Mouse (Mus musculus): ENCODE data around the gene Ino80.

Ino80 gene

DNA sequence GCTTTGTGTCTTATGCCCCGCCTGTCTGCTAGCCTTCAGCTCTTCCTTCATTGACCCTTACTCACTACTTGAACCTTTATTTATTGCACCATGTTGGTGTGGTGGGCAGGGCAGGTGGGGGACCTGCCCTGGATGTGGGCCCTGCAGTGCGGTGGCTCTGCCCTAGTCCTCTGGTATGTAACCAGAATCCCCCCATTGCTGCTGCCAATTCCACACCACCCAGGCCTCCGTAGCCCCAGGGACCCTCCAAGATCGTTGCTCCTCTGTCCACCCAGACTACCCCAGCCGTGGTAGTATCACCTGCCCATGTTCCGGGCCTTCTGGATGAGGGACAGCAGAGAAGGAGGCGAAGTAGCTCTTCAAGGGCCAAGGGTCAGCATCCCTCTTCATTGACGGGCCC, 123.8 kb downstream of the Ino80 start:
- DNase-seq (ENCODE audit: low spot score): no peak

DNA sequence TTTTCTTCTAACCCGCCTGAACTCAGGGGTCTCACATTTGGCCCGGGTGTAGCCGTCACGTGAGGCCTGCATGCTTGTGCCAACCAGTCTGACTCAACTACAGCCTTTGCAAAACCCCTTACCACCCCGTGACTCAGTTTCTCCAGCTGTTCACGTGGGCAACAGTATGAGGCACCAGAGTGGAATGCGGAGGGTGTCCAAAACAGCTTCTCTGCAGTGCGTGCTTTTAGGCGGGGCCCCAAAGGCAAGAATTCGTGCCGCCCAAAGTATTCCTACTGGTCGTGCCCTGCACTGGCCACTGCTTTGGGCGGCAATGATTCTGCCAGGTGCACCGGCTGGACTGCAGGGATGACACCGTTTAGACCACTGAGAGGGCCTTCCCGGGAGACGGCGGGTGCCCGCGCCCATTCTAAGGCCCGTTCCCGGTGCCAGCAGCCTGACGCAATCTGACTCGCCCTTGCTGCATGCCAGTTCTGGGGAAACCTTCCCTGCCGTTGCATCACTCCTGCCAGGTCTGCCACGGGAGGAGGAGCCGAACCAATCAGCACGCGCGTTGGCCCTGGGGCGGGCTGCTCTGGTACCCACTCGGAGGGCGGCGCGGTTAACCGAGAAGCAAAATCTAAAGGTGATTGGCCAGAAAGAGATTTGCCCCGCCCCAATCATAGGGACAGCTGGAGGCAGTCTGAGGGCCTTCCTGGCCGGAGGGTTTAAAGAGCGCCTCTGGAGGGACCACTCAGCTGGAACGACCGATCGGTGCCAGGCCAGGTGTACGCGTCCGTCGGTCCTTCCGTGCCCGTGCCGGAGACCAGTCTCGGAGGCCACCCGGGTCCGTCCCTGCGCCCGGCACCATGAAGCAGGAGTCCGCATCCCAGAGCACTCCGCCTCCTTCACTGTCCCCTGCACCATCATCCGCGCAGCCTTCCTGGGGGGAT, 126.7 kb downstream of the Ino80 start, which contains the start of gene Chac1:
Gene Chac1, plus strand, starts transcription at position 675 of the 932 bp plus-strand sequence.
- DNase-seq (ENCODE audit: low spot score): no peak

DNA sequence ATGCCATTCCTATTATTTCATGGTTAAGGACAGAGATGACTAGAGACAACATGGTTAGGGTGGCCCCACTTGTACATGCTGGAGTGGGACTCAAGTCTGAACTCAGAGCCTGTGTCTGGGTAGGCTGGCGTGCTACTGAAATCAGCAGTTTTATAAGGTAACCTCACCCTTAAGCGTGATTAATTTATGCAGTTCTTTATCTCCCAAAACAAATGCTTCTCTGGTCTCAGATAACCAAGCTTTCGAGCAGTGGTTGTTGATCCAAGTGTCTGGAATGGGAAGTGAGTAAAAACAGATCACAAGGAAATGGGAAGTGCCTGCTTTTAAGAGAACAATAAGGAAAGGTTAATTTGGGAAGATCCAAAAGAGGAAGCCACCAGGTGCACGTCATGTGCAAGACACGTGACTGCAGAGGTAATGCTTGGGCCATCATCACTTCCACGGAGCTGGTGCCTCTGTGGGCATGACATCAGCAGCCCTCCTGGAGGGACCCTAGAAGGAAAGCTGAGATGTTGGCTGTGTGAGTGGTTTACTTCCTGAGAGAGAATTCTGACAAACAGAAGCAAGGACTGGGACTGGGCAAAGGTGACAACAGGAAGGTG, 132.8 kb downstream of the Ino80 start:
- no peak for DNase-seq (ENCODE audit: low spot score)

DNA sequence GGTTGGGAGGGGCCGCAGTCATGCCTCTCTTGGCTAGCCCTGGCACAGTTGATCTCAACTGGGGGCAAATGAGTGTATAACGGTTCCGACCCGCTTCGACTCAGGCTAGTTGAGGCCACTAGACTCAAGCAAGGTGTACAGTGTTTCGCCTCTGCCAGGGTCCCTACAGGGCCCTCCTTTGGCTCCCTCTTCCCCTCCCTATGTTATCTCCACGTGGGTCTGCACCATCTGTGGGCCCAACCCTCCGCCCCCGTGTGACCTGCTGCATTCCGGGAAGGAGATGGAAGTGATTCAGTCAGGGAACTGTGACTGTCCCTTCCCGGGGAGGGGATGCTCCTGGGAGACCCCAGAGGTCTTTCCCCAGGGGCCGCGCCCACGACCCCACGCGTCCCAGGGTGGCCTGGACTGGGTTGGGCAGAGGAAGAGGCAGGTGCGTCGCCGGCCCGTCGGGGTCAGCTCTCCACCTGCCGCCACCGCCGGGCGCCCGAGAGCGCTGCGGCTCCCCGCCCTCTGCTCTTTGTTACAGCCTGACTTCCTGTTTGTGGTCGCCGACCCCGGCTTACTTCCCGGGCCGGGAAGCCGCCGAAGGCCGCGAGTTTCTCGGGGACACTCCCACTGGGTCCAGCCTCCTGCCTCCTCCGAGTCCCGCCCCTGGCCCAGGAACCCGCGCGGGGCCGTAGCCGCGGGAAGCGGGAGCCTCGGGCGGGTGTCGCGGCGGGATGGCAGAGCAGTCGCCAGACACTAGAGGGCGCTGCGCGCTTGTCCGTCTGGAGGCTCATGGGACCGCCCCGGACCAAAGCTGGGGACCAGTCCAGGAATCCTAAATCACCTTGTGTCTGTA, 139.8 kb downstream of the Ino80 start:
- peak; percentile 70 for DNase-seq (ENCODE audit: low spot score)

DNA sequence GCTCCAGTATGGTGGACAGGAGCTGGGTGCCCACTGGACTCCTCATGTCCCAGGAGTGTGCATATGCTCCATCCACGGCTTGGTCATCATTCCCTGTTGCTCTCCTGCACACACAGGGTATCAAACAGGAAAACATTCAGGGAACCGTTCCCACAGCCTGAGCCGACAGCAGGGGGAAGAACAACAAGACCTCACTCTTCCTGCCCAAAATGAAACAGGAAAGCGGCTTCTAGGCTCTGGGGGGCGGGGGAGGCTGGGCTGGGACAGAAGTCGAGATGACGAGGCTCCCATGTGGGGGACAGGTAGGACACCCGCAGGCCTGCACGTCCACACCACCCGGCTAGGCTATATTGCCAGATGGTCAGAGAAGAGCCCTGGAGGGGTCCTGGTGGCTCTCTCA, 141.0 kb downstream of the Ino80 start:
- no peak for DNase-seq (ENCODE audit: low spot score)

DNA sequence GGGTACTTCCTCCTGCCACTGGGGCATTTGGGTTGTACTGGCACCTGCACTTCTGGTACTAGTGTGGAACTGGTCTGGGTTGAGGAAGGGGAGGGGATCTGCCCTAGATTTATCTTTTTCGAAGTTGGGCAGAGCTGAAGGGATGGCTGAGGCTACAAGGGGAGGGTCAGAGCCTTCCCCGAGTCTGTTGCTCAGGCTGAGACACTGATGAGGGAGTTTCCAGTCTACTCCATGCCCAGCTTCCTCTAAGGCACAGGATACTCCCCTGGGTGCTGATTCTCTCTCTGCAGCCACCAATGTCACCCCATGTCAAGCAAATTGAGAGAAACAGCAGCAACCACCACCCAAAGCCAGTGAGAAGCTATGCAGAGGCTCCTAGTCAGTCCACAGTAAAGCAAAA, 141.5 kb downstream of the Ino80 start:
- DNase-seq (ENCODE audit: low spot score): no peak

DNA sequence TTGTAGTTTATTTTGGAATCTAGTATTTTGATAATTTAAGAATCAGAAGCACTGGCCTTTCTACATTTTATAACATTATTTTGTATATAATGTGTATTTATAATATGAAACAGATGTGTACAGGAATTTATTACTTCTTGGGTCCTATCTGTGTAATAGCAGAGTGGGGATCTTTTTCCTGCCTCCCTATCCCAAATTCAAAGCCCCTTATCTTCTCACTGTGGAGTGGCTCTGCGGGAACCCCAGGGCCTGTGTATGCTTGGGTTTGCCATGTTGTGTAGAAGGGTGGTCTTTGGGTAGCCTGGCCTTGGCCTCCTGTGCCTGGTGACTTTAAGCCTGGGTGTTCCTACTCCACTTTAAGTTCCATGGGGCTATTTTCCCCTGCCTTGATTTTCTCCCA, 142.0 kb downstream of the Ino80 start:
- no peak for DNase-seq (ENCODE audit: low spot score)

DNA sequence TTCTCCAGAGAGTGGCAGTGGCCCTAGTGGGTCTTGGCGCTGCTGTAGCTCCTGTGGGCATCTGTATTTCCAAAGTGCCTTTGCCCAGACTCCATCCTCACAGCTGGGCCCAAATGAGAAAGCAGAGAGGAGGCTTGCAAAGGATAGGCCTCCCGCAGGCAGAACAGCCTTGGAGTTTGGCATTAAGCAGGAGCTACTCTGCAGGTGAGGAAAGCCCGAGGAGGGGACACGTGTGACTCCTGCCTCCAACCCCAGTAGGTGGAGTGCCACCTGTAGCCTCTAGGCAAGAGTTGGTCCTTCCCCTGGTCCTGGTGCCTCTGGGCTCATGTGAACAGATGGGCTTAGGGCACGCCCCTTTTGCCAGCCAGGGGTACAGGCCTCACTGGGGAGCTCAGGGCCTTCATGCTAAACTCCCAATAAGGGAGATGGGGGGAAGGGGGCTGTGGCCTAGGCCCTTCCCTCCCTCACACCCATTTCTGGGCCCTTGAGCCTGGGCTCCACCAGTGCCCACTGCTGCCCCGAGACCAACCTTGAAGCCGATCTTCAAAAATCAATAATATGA, 142.4 kb downstream of the Ino80 start:
- DNase-seq (ENCODE audit: low spot score): no peak

DNA sequence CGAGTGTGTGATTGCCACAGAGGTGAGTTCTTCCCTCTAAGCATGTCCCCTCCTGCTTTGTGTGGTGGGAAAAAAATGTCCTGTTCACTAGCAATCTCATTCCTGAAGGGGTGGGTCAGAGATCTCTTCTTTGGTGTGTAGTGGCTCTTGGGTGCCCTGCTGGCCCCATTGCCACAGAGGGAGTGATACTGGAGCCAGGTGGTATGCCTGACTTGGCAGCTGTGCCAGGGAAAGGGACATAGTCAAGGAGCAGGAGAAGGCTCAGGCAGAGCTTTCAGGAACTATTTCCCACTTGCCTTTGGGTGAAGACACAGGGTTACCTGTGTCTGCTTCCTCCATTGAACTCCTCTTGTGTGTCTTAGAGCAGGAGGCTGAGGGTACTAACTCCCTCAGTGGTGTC, 143.4 kb downstream of the Ino80 start:
- DNase-seq (ENCODE audit: low spot score): no peak

DNA sequence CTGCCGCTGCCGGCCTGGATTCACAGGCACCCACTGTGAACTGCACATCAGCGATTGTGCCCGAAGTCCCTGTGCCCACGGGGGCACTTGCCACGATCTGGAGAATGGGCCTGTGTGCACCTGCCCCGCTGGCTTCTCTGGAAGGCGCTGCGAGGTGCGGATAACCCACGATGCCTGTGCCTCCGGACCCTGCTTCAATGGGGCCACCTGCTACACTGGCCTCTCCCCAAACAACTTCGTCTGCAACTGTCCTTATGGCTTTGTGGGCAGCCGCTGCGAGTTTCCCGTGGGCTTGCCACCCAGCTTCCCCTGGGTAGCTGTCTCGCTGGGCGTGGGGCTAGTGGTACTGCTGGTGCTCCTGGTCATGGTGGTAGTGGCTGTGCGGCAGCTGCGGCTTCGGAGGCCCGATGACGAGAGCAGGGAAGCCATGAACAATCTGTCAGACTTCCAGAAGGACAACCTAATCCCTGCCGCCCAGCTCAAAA, 145.3 kb downstream of the Ino80 start:
- no peak for DNase-seq (ENCODE audit: low spot score)

DNA sequence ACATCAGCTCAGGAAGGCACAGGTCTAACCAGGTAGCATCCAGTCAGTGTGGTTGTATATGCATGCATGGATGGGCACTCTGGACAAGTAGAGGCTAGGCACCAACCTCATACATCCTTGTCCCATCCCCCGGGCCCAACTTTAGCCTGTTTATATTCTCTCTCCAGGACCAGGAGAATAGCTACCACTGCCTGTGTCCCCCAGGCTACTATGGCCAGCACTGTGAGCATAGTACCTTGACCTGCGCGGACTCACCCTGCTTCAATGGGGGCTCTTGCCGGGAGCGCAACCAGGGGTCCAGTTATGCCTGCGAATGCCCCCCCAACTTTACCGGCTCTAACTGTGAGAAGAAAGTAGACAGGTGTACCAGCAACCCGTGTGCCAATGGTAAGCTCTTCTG, 146.7 kb downstream of the Ino80 start:
- no peak for DNase-seq (ENCODE audit: low spot score)

DNA sequence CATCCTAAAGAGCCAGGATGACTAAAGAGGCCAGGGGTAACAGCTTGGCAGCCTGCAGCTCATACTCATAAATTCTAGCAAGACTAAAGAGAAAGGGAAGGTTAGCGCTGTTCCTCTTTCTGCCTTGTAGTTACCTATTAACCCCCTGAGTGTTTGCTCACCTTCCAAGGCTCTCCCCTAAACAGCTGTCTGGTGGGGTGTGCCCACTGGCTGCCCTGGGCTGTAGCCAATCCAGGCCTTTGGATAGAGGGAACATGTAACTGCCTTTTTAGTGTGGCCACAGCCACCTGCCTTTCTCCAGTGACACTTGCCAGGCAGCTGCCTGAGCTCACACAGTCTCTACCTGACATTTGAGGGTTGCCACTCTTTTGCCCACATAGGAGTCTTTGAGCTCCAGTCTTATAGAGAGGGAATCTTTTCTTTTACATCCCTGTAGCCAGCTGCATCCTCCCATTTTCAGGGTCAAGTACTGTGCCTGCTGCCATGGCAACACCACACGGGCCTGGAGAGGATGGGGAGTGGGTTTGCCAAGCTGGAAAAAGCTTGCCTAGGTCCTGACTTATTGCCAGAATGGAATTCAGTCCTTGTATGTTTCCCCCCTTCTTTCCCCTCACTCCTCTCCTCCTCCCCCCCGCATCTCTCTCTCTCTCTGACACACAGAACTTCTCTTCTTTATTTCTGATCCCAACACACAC, 148.2 kb downstream of the Ino80 start:
- no peak for DNase-seq (ENCODE audit: low spot score)

DNA sequence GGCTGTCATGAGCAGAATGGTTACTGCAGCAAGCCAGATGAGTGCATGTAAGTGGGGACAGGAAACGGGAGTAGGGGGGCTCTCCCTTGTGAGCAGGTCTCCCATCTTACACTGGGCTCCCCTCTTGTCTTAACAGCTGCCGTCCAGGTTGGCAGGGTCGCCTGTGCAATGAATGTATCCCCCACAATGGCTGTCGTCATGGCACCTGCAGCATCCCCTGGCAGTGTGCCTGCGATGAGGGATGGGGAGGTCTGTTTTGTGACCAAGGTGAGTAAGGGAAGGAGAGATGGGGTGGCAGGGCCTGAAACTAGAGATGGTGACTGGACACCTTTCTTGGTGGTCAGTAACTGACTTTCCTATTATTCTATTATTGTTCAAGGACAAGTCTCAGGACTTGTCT, 148.9 kb downstream of the Ino80 start:
- DNase-seq (ENCODE audit: low spot score): no peak

DNA sequence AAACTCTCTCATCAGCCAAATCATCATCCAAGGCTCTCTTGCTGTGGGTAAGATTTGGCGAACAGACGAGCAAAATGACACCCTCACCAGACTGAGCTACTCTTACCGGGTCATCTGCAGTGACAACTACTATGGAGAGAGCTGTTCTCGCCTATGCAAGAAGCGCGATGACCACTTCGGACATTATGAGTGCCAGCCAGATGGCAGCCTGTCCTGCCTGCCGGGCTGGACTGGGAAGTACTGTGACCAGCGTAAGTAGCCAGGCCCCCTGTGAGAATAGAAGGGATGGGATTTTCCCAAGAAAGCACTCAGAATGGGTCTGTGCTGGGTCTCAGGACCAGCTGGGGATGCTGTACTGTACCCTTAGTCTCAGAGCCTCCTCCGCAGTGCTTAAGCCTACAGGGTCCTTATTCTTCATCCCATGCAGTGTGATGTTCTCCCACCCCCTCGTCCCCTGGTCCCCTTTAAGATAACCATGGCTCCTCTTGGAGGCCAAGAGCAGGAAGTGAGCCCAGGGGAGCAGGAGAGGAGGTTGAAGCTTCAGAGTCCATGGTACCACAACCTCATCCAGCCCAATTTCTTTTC, 149.5 kb downstream of the Ino80 start:
- DNase-seq (ENCODE audit: low spot score): no peak

DNA sequence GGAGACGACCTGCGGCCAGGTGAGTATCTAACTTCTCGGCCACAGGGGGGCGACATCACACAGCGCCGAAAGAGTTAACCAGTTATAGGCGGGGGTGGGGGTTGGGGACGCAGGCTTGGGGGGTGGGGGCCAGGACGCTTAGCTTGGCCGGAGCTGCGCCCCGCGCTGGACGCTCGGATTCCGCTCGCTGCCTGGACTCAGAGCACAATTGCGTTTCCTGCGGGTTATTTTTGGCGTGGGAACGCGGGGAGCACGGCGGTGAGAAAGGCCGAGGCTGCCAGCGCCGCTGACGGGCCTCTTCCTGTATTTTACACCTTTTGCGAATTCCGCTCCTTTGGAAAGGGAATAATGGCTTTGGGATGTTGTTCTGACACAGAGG, 150.4 kb downstream of the Ino80 start:
- no peak for DNase-seq (ENCODE audit: low spot score)

DNA sequence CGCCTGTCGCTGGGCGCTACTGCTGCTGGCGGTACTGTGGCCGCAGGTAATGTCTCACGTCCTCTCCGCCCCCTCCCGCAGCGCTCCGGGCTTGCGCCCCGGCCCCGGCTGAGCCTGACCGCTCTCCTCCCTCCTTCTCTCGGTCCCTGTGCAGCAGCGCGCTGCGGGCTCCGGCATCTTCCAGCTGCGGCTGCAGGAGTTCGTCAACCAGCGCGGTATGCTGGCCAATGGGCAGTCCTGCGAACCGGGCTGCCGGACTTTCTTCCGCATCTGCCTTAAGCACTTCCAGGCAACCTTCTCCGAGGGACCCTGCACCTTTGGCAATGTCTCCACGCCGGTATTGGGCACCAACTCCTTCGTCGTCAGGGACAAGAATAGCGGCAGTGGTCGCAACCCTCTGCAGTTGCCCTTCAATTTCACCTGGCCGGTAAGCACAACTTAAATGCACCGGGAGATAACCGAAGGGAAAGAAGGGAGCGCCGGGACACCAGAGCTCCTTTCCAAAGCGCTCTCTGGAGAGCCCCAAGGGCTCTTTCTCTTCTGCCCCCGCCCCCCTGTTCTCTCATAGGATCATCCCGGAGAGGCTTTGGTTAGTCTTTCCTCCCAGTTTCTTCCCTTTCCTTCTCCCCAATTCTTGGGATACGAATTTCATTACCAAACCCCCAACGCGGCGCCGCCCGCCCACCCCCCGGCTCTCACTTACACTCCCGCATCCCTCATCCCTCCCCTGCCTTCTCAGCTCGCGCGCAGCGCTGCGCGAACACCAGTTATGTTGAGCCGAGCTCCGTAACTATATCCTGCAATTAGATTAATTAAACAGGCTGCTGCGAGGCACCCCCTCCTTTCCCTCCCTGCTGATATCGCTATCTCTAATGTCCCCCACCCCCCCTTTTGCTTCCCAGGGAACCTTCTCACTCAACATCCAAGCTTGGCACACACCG, 151.1 kb downstream of the Ino80 start:
- DNase-seq (ENCODE audit: low spot score): no peak

DNA sequence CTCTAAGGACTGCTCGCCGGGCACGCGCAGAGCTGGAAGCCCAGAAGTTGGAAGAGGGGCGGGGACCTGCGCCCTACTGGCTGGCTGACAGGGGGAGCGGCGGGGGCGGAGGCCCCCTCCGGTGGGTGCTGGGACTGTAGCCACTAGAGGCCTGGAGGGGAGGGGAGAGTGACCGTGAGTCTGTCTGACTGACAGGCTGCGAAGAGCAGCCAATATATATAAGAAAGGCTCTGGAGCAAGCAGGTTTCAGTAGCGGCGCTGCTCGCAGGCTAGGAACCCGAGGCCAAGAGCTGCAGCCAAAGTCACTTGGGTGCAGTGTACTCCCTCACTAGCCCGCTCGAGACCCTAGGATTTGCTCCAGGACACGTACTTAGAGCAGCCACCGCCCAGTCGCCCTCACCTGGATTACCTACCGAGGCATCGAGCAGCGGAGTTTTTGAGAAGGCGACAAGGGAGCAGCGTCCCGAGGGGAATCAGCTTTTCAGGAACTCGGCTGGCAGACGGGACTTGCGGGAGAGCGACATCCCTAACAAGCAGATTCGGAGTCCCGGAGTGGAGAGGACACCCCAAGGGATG, 151.8 kb downstream of the Ino80 start, which contains the start of gene Dll4:
Gene Dll4, plus strand, starts transcription at position 217 of the 576 bp plus-strand sequence.
- no peak for DNase-seq (ENCODE audit: low spot score)

DNA sequence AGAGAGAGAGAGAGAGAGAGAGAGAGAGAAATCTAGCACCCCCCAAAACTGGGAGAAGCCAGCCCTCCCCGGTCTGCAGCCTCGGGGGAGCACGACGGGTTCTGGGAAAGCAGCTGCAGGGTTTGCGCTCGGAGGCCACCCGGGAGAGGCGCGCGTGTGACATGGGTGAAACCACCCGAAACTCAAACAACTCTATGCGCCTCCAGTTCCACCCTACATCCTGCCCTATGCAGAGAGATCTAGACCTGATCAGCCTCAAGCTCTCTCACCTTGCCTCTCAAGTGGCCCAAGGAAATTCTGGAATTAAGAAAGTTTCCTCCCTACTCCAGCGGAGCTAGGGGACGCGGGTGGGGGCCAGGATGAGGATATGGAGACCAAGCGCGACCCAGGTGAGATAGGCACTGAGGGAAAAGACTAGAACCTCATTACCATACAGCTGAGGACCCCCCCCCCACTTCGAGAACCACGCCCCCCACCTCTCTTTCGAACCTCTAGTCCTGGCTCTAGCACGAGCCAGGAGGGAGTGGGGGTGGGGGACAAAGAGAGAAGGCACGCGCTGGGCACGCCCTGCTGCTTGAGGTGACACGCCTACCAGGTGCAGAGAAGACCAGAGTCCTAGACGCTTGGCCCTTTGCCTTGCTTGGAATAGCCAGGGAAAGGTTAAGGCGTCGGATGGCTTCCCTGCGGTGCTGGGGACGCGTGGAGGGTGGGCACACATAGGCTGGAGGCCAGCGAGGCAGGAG, 152.7 kb downstream of the Ino80 start:
- DNase-seq (ENCODE audit: low spot score): no peak
